Mouse (Mus musculus): ENCODE results near the gene Spocd1. TPM values are rescaled to one million over a fixed set of nuclear protein-coding genes. Genes with fewer than 3 reads are reported as not detected.

The Spocd1 gene
- polyA plus RNA-seq, 1 experiment from 2014 or later = 0.22 TPM

- Histone ChIP-seq H3K9ac (ENCODE audit: low read length) (no peak overlapping the region), H3K27me3 (ENCODE audit: control insufficient read depth, insufficient read depth, low read length) (no peaks in the 10 kb centered on the region), H3K36me3 (ENCODE audit: control insufficient read depth, insufficient read depth) (no peaks in the 10 kb centered on the region; the same call in 1 of the 2 replicates), H3K4me1 (ENCODE audit: control insufficient read depth, insufficient read depth, low read length) (peaks cover 25% of the 10 kb centered on the region), H3K4me2 (ENCODE audit: low read depth, low read length) (no peak overlapping the region), H3K27ac (ENCODE audit: low read length) (no peak overlapping the region), H3K4me3 (ENCODE audit: low read length) (no peak overlapping the region), H3K9me3 (replicated peaks; ENCODE audit: control insufficient read depth, low read length) (no peaks in the 10 kb centered on the region; the same call in 1 of the 2 replicates)
- no peak for ATAC-seq (replicated peaks; ENCODE audit: extremely low read depth, insufficient read depth, low FRiP score)
- 72% methylated on average over 4 of the region's 4 CpGs for WGBS
These were observed 26.7 kb upstream of the Spocd1 start for GRCm38 (mm10) chr4:129902394-129902793.

GRCm38 (mm10) chr4:129903577-129903976, 25.5 kb upstream of the Spocd1 start:
- Histone ChIP-seq H3K27ac (ENCODE audit: low read length) (peak overlapping the region; percentile 48), H3K27me3 (ENCODE audit: control insufficient read depth, insufficient read depth, low read length) (no peaks in the 10 kb centered on the region), H3K4me2 (ENCODE audit: low read depth, low read length) (no peak overlapping the region), H3K9ac (ENCODE audit: low read length) (no peak overlapping the region), H3K36me3 (ENCODE audit: control insufficient read depth, insufficient read depth) (no peaks in the 10 kb centered on the region; the same call in 1 of the 2 replicates), H3K9me3 (replicated peaks; ENCODE audit: control insufficient read depth, low read length) (no peaks in the 10 kb centered on the region; the same call in 1 of the 2 replicates), H3K4me1 (ENCODE audit: control insufficient read depth, insufficient read depth, low read length) (peaks cover 25% of the 10 kb centered on the region), H3K4me3 (ENCODE audit: low read length) (no peak overlapping the region)
- ATAC-seq (replicated peaks; ENCODE audit: extremely low read depth, insufficient read depth, low FRiP score) = peak; percentile 55; the same call in 1 of the 2 replicates
- 15% methylated on average over 3 of the region's 3 CpGs for WGBS

- Histone ChIP-seq H3K9ac (ENCODE audit: low read length) (no peak overlapping the region), H3K4me3 (ENCODE audit: low read length) (no peak overlapping the region), H3K36me3 (ENCODE audit: control insufficient read depth, insufficient read depth) (no peaks in the 10 kb centered on the region; the same call in 1 of the 2 replicates), H3K4me2 (ENCODE audit: low read depth, low read length) (no peak overlapping the region), H3K9me3 (replicated peaks; ENCODE audit: control insufficient read depth, low read length) (no peaks in the 10 kb centered on the region; the same call in 1 of the 2 replicates), H3K27me3 (ENCODE audit: control insufficient read depth, insufficient read depth, low read length) (no peaks in the 10 kb centered on the region), H3K4me1 (ENCODE audit: control insufficient read depth, insufficient read depth, low read length) (peaks cover 32% of the 10 kb centered on the region), H3K27ac (ENCODE audit: low read length) (no peak overlapping the region)
- no peak for ATAC-seq (replicated peaks; ENCODE audit: extremely low read depth, insufficient read depth, low FRiP score)
- 89% methylated on average over 3 of the region's 3 CpGs for WGBS
These were observed 24.0 kb upstream of the Spocd1 start for GRCm38 (mm10) chr4:129905032-129905431.

- Histone ChIP-seq H3K4me1 (ENCODE audit: control insufficient read depth, insufficient read depth, low read length) (peaks cover 32% of the 10 kb centered on the region), H3K27me3 (ENCODE audit: control insufficient read depth, insufficient read depth, low read length) (no peaks in the 10 kb centered on the region), H3K4me3 (ENCODE audit: low read length) (peak overlapping the region; percentile 3), H3K9me3 (replicated peaks; ENCODE audit: control insufficient read depth, low read length) (no peaks in the 10 kb centered on the region; the same call in 1 of the 2 replicates), H3K36me3 (ENCODE audit: control insufficient read depth, insufficient read depth) (no peaks in the 10 kb centered on the region; the same call in 1 of the 2 replicates), H3K9ac (ENCODE audit: low read length) (peak overlapping the region; percentile 18; the same call in 1 of the 2 replicates), H3K27ac (ENCODE audit: low read length) (peak overlapping the region; percentile 0; the same call in 1 of the 2 replicates), H3K4me2 (ENCODE audit: low read depth, low read length) (peak overlapping the region; percentile 16; the same call in 1 of the 2 replicates)
- WGBS = 48% methylated on average over 13 of the region's 13 CpGs
- ATAC-seq (replicated peaks; ENCODE audit: extremely low read depth, insufficient read depth, low FRiP score) = no peak
These were observed 23.0 kb upstream of the Spocd1 start for GRCm38 (mm10) chr4:129906016-129906415.

GRCm38 (mm10) chr4:129908836-129909235, 20.2 kb upstream of the Spocd1 start:
- H3K27me3 ChIP-seq (ENCODE audit: control insufficient read depth, insufficient read depth, low read length) = no peaks in the 10 kb centered on the region
- no peak overlapping the region for H3K4me2 ChIP-seq (ENCODE audit: low read depth, low read length)
- H3K9ac ChIP-seq (ENCODE audit: low read length) = no peak overlapping the region; the same call in 1 of the 2 replicates
- WGBS = 51% methylated on average over 3 of the region's 3 CpGs
- peaks cover 23% of the 10 kb centered on the region for H3K4me1 ChIP-seq (ENCODE audit: control insufficient read depth, insufficient read depth, low read length)
- no peaks in the 10 kb centered on the region; the same call in 1 of the 2 replicates for H3K9me3 ChIP-seq (replicated peaks; ENCODE audit: control insufficient read depth, low read length)
- H3K27ac ChIP-seq (ENCODE audit: low read length) = peak overlapping the region; percentile 35
- no peaks in the 10 kb centered on the region; the same call in 1 of the 2 replicates for H3K36me3 ChIP-seq (ENCODE audit: control insufficient read depth, insufficient read depth)
- H3K4me3 ChIP-seq (ENCODE audit: low read length) = no peak overlapping the region
- no peak for ATAC-seq (replicated peaks; ENCODE audit: extremely low read depth, insufficient read depth, low FRiP score)

- Histone ChIP-seq H3K27ac (ENCODE audit: low read length) (peak overlapping the region; percentile 35), H3K4me2 (ENCODE audit: low read depth, low read length) (no peak overlapping the region), H3K9me3 (replicated peaks; ENCODE audit: control insufficient read depth, low read length) (no peaks in the 10 kb centered on the region; the same call in 1 of the 2 replicates), H3K36me3 (ENCODE audit: control insufficient read depth, insufficient read depth) (no peaks in the 10 kb centered on the region; the same call in 1 of the 2 replicates), H3K4me3 (ENCODE audit: low read length) (no peak overlapping the region), H3K27me3 (ENCODE audit: control insufficient read depth, insufficient read depth, low read length) (no peaks in the 10 kb centered on the region), H3K4me1 (ENCODE audit: control insufficient read depth, insufficient read depth, low read length) (peaks cover 27% of the 10 kb centered on the region), H3K9ac (ENCODE audit: low read length) (peak overlapping the region; percentile 41)
- WGBS = 43% methylated on average over 4 of the region's 4 CpGs
- ATAC-seq (replicated peaks; ENCODE audit: extremely low read depth, insufficient read depth, low FRiP score) = no peak
These were observed 19.8 kb upstream of the Spocd1 start for GRCm38 (mm10) chr4:129909261-129909731.

GRCm38 (mm10) chr4:129912998-129913397, 16.1 kb upstream of the Spocd1 start:
- Histone ChIP-seq H3K4me1 (ENCODE audit: control insufficient read depth, insufficient read depth, low read length) (peaks cover 28% of the 10 kb centered on the region), H3K4me3 (ENCODE audit: low read length) (no peak overlapping the region), H3K27ac (ENCODE audit: low read length) (no peak overlapping the region), H3K36me3 (ENCODE audit: control insufficient read depth, insufficient read depth) (no peaks in the 10 kb centered on the region), H3K27me3 (ENCODE audit: control insufficient read depth, insufficient read depth, low read length) (no peaks in the 10 kb centered on the region), H3K9ac (ENCODE audit: low read length) (no peak overlapping the region), H3K9me3 (replicated peaks; ENCODE audit: control insufficient read depth, low read length) (no peaks in the 10 kb centered on the region), H3K4me2 (ENCODE audit: low read depth, low read length) (no peak overlapping the region)
- WGBS = 80% methylated on average over 3 of the region's 3 CpGs
- ATAC-seq (replicated peaks; ENCODE audit: extremely low read depth, insufficient read depth, low FRiP score) = no peak

GRCm38 (mm10) chr4:129913761-129914644, 15.0 kb upstream of the Spocd1 start:
- Histone ChIP-seq H3K4me2 (ENCODE audit: low read depth, low read length) (peak overlapping the region; percentile 60), H3K4me3 (ENCODE audit: low read length) (peak overlapping the region; percentile 27; the same call in 1 of the 2 replicates), H3K36me3 (ENCODE audit: control insufficient read depth, insufficient read depth) (no peaks in the 10 kb centered on the region), H3K9ac (ENCODE audit: low read length) (peak overlapping the region; percentile 67), H3K27ac (ENCODE audit: low read length) (peak overlapping the region; percentile 66; the same call in 1 of the 2 replicates), H3K27me3 (ENCODE audit: control insufficient read depth, insufficient read depth, low read length) (no peaks in the 10 kb centered on the region), H3K4me1 (ENCODE audit: control insufficient read depth, insufficient read depth, low read length) (peaks cover 26% of the 10 kb centered on the region), H3K9me3 (replicated peaks; ENCODE audit: control insufficient read depth, low read length) (no peaks in the 10 kb centered on the region)
- 0 out of 2 replicates have a peak, but pooled peaks have one; percentile 47 for ATAC-seq (replicated peaks; ENCODE audit: extremely low read depth, insufficient read depth, low FRiP score)
- 13% methylated on average over 16 of the region's 16 CpGs for WGBS

- Histone ChIP-seq H3K4me3 (ENCODE audit: low read length) (no peak overlapping the region), H3K4me1 (ENCODE audit: control insufficient read depth, insufficient read depth, low read length) (peaks cover 20% of the 10 kb centered on the region), H3K27ac (ENCODE audit: low read length) (no peak overlapping the region), H3K36me3 (ENCODE audit: control insufficient read depth, insufficient read depth) (no peaks in the 10 kb centered on the region), H3K27me3 (ENCODE audit: control insufficient read depth, insufficient read depth, low read length) (no peaks in the 10 kb centered on the region), H3K4me2 (ENCODE audit: low read depth, low read length) (no peak overlapping the region), H3K9ac (ENCODE audit: low read length) (no peak overlapping the region), H3K9me3 (replicated peaks; ENCODE audit: control insufficient read depth, low read length) (no peaks in the 10 kb centered on the region)
- no peak for ATAC-seq (replicated peaks; ENCODE audit: extremely low read depth, insufficient read depth, low FRiP score)
- 81% methylated on average over 4 of the region's 4 CpGs for WGBS
These were observed 14.4 kb upstream of the Spocd1 start for GRCm38 (mm10) chr4:129914686-129915085.
